In the genomic region with DNA sequence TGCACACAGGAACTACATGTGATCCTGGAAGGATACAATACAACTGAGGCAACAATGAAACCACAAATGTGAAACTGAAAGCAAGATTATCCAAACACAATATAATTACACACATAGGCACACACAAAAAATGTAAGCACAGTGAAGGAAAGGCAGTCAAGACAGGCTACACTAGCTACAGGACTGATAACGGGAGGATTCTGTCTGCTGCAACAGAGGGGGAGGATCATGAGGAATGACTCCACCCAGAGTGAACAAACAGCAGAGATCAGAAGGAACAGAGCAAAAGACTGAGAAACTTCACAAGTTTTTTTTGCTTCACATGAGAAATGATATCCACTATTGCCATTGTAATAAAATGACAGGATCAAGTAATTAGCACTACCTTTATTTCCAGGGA, we compare ENCODE assay signal across 34 mouse cellular contexts. TPM values are rescaled to one million over a fixed set of nuclear protein-coding genes. Genes with fewer than 3 reads are reported as not detected.
"Had no signal": no experiment of that assay in that cellular context is flagged by ENCODE, and none has a peak within 500 bp of the region (broad histone marks: within the 10 kb centered on the region; RNA-seq: fewer than 3 reads in every experiment).

No protein-coding gene starts in this region.

- ATAC-seq: hindbrain, embryonic 16.5 days; intestine, embryonic 16.5 days had no signal

- H3K4me3 ChIP-seq: heart, adult 2 months; heart, embryonic 13.5 days; heart, embryonic 15.5 days; kidney, embryonic 15.5 days; limb, embryonic 13.5 days; limb, embryonic 15.5 days had no signal

- H3K9ac ChIP-seq: heart, embryonic 13.5 days; heart, embryonic 15.5 days; hindbrain, embryonic 14.5 days; kidney, embryonic 15.5 days; limb, embryonic 13.5 days; limb, embryonic 15.5 days; liver, embryonic 14.5 days had no signal

- H3K27me3 ChIP-seq: heart, embryonic 13.5 days; heart, embryonic 15.5 days; kidney, embryonic 15.5 days; limb, embryonic 13.5 days; limb, embryonic 15.5 days had no signal

- DNase-seq: gastrocnemius, postnatal 14 days; gastrocnemius, postnatal 36 days; heart, adult 11 months; heart, adult 2 months; heart, postnatal 14 days; heart, postnatal 36 days; kidney, adult 11 months; kidney, adult 2 months; kidney, adult 9 months; kidney, postnatal 14 days; kidney, postnatal 36 days; left cerebral cortex, postnatal 4 days had no signal

- H3K9me3 ChIP-seq: heart, embryonic 13.5 days; heart, embryonic 15.5 days; kidney, embryonic 15.5 days; limb, embryonic 13.5 days; limb, embryonic 15.5 days had no signal

- H3K4me1 ChIP-seq: heart, embryonic 13.5 days; heart, embryonic 15.5 days; kidney, embryonic 15.5 days; limb, embryonic 13.5 days; limb, embryonic 15.5 days had no signal

- H3K27ac ChIP-seq: heart, adult 2 months; heart, embryonic 13.5 days; heart, embryonic 15.5 days; hindbrain, embryonic 14.5 days; kidney, embryonic 15.5 days; kidney, postnatal 0 days; limb, embryonic 13.5 days; limb, embryonic 15.5 days; liver, embryonic 14.5 days had no signal

- H3K4me2 ChIP-seq: heart, embryonic 11.5 days; heart, embryonic 13.5 days; heart, embryonic 15.5 days; hindbrain, embryonic 14.5 days; kidney, embryonic 15.5 days; limb, embryonic 13.5 days; limb, embryonic 15.5 days had no signal

RNA-seq across cellular contexts. Expression of a gene that starts 39.7 kb away (rescaled TPM):
- total RNA-seq: gastrocnemius, postnatal 36 days; heart, adult 2 months; heart, postnatal 36 days; hematopoietic stem cell, adult 5-6 weeks; layer of hippocampus, adult 18-20 months; layer of hippocampus, postnatal 10 days; layer of hippocampus, postnatal 25 days; left cerebral cortex, adult 18-20 months; left cerebral cortex, postnatal 10 days; left cerebral cortex, postnatal 25 days; left cerebral cortex, postnatal 4 days had no signal
- polyA plus RNA-seq: heart, embryonic 11.5 days; heart, embryonic 13.5 days; heart, postnatal 0 days; hindbrain, embryonic 11.5 days; hindbrain, embryonic 14.5 days; hindbrain, embryonic 16.5 days; intestine, embryonic 14.5 days; limb, embryonic 11.5 days; limb, embryonic 13.5 days had no signal
